Mouse (Mus musculus): ENCODE results near the gene Rdh12. TPM values are rescaled to one million over a fixed set of nuclear protein-coding genes. Genes with fewer than 3 reads are reported as not detected.

Gene Rdh12
- polyA plus RNA-seq (2015; fragmentation: Nextera tagmentation; extraction: Ambion mirVana), result 1.6 and 1.8 TPM in 2 replicates

DNA sequence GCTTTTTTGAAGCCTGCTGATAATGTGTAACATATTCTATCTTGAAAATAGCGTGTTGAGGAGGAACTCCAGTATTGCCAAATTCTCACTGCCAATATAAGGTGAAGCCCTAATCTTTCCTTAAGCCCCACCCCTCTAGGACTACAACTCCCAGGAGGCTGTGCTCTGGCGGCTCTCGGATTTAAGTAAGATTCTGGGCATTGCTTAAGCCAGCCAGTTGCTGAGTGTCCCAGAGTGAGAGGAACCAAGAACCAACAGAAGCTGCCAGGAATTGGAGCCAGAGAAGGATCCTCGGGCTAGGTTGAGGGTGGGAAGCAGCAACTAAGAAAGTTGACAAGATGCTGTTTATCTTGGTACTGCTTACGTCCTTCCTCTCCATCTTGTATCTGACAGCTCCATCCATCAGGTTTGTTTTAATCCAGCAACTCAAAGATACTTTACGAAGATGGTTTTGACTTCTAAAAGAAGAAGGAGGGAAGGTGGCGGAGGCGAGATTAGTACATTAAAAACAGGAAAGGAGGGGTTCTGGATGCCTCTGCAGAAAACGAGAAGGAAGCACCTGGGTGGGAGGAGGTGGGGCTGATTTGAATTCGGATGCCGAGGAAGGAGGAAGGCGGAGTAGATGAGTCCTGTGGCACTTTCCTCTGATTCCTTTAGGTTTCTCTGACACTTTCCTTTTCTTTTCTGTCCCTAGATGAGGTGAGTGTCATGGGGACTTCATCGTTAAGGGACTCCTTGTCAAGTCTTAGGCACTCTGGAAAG lies at the start of gene Rdh12:
TSS of gene Rdh12 (plus strand) at position 212 of the 762 bp plus-strand sequence.
- Histone ChIP-seq H3K9me3 (ENCODE audit: low read length) (no peaks in the 10 kb centered on the region), H3K4me3 (ENCODE audit: low read depth, low read length) (peak within 1 kb of the TSS; percentile 41), H3K27ac (ENCODE audit: low read depth) (peak within 1 kb of the TSS; percentile 37; the same call in 1 of the 2 replicates), H3K36me3 (replicated peaks; ENCODE audit: insufficient read depth, low read length) (no peaks in the 10 kb centered on the region), H3K4me2 (ENCODE audit: low read depth, low read length) (peak within 1 kb of the TSS; percentile 67), H3K27me3 (ENCODE audit: insufficient read depth, low read length) (no peaks in the 10 kb centered on the region), H3K4me1 (ENCODE audit: insufficient read depth) (peaks cover 9% of the 10 kb centered on the region; the same call in 1 of the 2 replicates), H3K9ac (replicated peaks) (peak within 1 kb of the TSS; percentile 44; the same call in 1 of the 2 replicates)
- WGBS (ENCODE audit: insufficient replicate concordance), result 3% methylated on average over 13 of the region's 13 CpGs
- ATAC-seq, result peak; percentile 23; the same call in 1 of the 2 replicates
- DNase-seq, result peak; percentile 33
- TF ChIP-seq CTCF (IDR thresholded peaks at IDR 0.05; ENCODE audit: low read depth) (no peak), EP300 (IDR thresholded peaks at IDR 0.05; ENCODE audit: low read depth) (no peak)

DNA sequence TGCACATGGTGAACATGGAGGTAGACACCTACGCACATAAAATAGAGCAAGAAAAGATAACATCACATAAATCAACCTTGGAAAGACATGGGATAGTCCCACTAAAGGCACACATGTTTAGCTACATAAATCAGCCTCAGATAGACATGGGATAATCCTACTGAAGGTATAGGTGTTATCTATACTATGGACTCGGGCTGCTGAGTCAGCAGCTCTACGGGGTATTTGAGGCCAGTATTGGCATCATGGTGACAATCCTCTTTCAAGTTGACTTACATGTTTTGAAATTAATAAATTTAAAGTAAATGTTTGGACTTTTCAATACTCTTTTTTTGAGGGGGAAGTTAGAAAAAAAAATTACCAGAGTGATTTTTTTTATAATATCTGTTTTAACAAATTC lies 45.8 kb upstream of the Rdh12 start:
- H3K4me3 ChIP-seq (ENCODE audit: low read depth, low read length), result no peak overlapping the region
- H3K27ac ChIP-seq (ENCODE audit: low read depth), result no peak overlapping the region
- H3K9ac ChIP-seq (replicated peaks), result no peak overlapping the region
- peaks cover 67% of the 10 kb centered on the region for H3K36me3 ChIP-seq (replicated peaks; ENCODE audit: insufficient read depth, low read length)
- 82% methylated on average over 3 of the region's 3 CpGs for WGBS (ENCODE audit: insufficient replicate concordance)
- no peak overlapping the region for H3K4me2 ChIP-seq (ENCODE audit: low read depth, low read length)
- no peaks in the 10 kb centered on the region for H3K9me3 ChIP-seq (ENCODE audit: low read length)
- TF ChIP-seq EP300 (IDR thresholded peaks at IDR 0.05; ENCODE audit: low read depth), result no peak
- no peak for TF ChIP-seq CTCF (IDR thresholded peaks at IDR 0.05; ENCODE audit: low read depth)
- ATAC-seq, result no peak
- no peak for DNase-seq
- no peaks in the 10 kb centered on the region for H3K27me3 ChIP-seq (ENCODE audit: insufficient read depth, low read length)
- no peaks in the 10 kb centered on the region for H3K4me1 ChIP-seq (ENCODE audit: insufficient read depth)

DNA sequence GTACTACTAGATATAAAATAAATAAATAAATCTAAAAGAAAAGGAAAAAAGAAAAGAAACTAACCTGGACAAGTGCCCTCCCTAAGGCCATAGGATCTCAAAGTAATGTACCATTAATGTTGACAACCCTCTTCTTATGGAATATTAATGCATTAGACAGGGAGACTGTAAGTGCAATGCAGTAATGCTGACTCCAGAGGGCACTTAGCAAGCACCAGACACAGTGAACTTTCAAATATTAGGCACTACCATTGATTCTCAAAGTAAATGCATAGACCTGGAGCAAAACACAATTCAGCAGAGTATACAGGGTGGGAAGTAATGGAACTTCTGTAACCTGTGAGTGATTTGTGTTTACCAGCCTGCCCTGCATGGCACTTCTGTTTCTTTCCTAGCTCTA lies 39.5 kb upstream of the Rdh12 start:
- Histone ChIP-seq H3K27me3 (ENCODE audit: insufficient read depth, low read length) (no peaks in the 10 kb centered on the region), H3K4me2 (ENCODE audit: low read depth, low read length) (no peak overlapping the region), H3K27ac (ENCODE audit: low read depth) (no peak overlapping the region), H3K4me3 (ENCODE audit: low read depth, low read length) (no peak overlapping the region), H3K9me3 (ENCODE audit: low read length) (no peaks in the 10 kb centered on the region), H3K9ac (replicated peaks) (no peak overlapping the region), H3K36me3 (replicated peaks; ENCODE audit: insufficient read depth, low read length) (peaks cover 16% of the 10 kb centered on the region), H3K4me1 (ENCODE audit: insufficient read depth) (peaks cover 17% of the 10 kb centered on the region)
- peak; percentile 37 for TF ChIP-seq CTCF (IDR thresholded peaks at IDR 0.05; ENCODE audit: low read depth)
- no peak for TF ChIP-seq EP300 (IDR thresholded peaks at IDR 0.05; ENCODE audit: low read depth)
- DNase-seq, result no peak
- ATAC-seq, result no peak

DNA sequence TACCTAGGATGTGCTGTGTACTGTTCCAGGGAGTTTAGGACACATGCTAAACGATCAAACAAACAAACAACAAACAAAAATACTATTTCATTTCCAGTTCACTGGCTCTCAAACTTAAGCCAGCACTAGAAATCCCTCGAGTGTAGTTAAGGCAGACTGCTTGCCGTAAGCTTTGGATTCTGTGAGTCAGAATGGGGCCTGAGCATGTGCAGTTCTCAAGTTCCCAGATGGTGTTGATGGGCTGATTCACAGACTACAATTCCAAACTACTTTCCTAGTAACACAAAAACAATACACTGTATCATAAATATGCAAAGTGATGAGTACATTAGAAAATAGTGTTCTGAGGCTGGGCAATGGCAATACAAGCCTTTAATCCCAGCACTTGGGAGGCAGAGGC lies 38.3 kb upstream of the Rdh12 start:
- H3K36me3 ChIP-seq (replicated peaks; ENCODE audit: insufficient read depth, low read length), result peaks cover 14% of the 10 kb centered on the region
- H3K4me2 ChIP-seq (ENCODE audit: low read depth, low read length), result no peak overlapping the region
- H3K9ac ChIP-seq (replicated peaks), result no peak overlapping the region
- peaks cover 17% of the 10 kb centered on the region for H3K4me1 ChIP-seq (ENCODE audit: insufficient read depth)
- no peak overlapping the region for H3K4me3 ChIP-seq (ENCODE audit: low read depth, low read length)
- no peak overlapping the region for H3K27ac ChIP-seq (ENCODE audit: low read depth)
- H3K9me3 ChIP-seq (ENCODE audit: low read length), result no peaks in the 10 kb centered on the region
- WGBS (ENCODE audit: insufficient replicate concordance), result 77% methylated on average over 3 of the region's 3 CpGs
- TF ChIP-seq EP300 (IDR thresholded peaks at IDR 0.05; ENCODE audit: low read depth) (no peak), CTCF (IDR thresholded peaks at IDR 0.05; ENCODE audit: low read depth) (no peak)
- no peak for DNase-seq
- H3K27me3 ChIP-seq (ENCODE audit: insufficient read depth, low read length), result no peaks in the 10 kb centered on the region
- no peak for ATAC-seq

DNA sequence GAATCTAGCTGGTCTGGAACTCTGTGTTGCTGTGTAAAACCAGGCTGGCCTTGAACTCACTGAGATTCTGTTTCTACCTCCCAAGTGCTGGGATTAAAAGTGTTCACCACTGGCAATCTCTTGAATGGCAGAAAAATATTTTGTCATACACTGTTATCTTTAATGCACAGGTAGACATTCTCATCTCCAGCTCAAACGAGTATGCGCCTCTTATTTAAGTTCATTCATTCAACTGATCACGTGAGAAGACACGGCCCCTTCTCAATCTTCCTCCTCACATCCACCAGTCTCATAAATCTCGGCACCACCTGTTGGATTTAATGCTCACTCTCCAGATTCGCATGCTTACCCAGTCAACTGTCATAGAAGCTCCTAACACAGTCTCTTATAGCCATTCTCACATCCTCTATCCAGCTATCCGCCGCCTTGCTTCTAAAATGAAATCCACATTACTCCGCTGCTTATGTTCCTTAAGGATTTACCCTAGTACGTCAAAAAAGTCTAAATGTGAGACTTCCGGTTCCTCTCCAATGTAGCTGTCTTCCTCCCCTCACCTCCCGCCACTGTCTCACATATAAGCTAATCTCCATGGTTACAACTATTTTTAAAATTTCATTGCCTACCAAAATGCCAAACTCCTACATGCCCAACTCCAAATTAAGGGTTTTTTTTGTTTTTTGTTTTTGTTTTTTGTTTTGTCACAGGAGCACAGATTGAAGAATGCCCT lies 37.3 kb upstream of the Rdh12 start:
- Histone ChIP-seq H3K36me3 (replicated peaks; ENCODE audit: insufficient read depth, low read length) (peaks cover 17% of the 10 kb centered on the region), H3K4me2 (ENCODE audit: low read depth, low read length) (peak overlapping the region; percentile 81), H3K4me1 (ENCODE audit: insufficient read depth) (peaks cover 17% of the 10 kb centered on the region), H3K27ac (ENCODE audit: low read depth) (peak overlapping the region; percentile 91), H3K27me3 (ENCODE audit: insufficient read depth, low read length) (no peaks in the 10 kb centered on the region), H3K9ac (replicated peaks) (peak overlapping the region; percentile 85), H3K4me3 (ENCODE audit: low read depth, low read length) (peak overlapping the region; percentile 94), H3K9me3 (ENCODE audit: low read length) (no peaks in the 10 kb centered on the region)
- DNase-seq, result no peak
- TF ChIP-seq CTCF (IDR thresholded peaks at IDR 0.05; ENCODE audit: low read depth), result no peak
- TF ChIP-seq EP300 (IDR thresholded peaks at IDR 0.05; ENCODE audit: low read depth), result no peak
- WGBS (ENCODE audit: insufficient replicate concordance), result 30% methylated on average over 12 of the region's 12 CpGs
- no peak for ATAC-seq
